Mouse (Mus musculus) MEL (cell line): ENCODE measurements around the gene Ddo. TPM values are rescaled to one million over a fixed set of nuclear protein-coding genes. Genes with fewer than 3 reads are reported as not detected.

Experiments used
- DNase-seq: peaks from one replicate; pipeline ENCODE4 v3.0.0; 2011; ENCODE audit warnings: low read depth, low spot score
- H3K27ac ChIP-seq: 2 replicates; pipeline ENCODE4 v1.5.1; 2012; ENCODE audit warnings: low read depth, mild to moderate bottlenecking, control low read depth, low read length, moderate library complexity; ENCODE audit not compliant: control insufficient read depth
- H3K27me3 ChIP-seq, 2 experiments: fragments of 150-350 bp in 1 of 2; sonication (generic) in 1 of 2; 2 replicates each; pipeline ENCODE4 v1.6.1; 2012; ENCODE audit warnings: low read length in 2 of 2, mild to moderate bottlenecking in 2 of 2, improper control_type of control experiment in 1 of 2, moderate library complexity in 1 of 2; ENCODE audit not compliant: insufficient read depth in 2 of 2, control insufficient read depth in 1 of 2
- H3K36me3 ChIP-seq, 2 experiments: 2 replicates each; pipeline ENCODE4 v1.6.1; 2012 to 2014; ENCODE audit warnings: low read length in 2 of 2, improper control_type of control experiment in 1 of 2, inconsistent platforms in 1 of 2, mild to moderate bottlenecking in 1 of 2; ENCODE audit not compliant: insufficient read depth in 2 of 2, control insufficient read depth in 1 of 2
- H3K4me1 ChIP-seq, 2 experiments: fragments of 150-350 bp in 1 of 2; sonication (generic) in 1 of 2; 2 replicates each; pipeline ENCODE4 v1.6.1; 2012; ENCODE audit warnings: low read length in 2 of 2, improper control_type of control experiment in 1 of 2, mild to moderate bottlenecking in 1 of 2; ENCODE audit not compliant: insufficient read depth in 2 of 2, control insufficient read depth in 1 of 2
- H3K4me3 ChIP-seq, 2 experiments: fragments of 150-350 bp in 1 of 2; sonication (generic) in 1 of 2; 2 replicates each; pipeline ENCODE4 v1.5.1; 2012; ENCODE audit warnings: low read depth in 2 of 2, low read length in 2 of 2, mild to moderate bottlenecking in 2 of 2, moderate library complexity in 2 of 2, control low read depth in 1 of 2, improper control_type of control experiment in 1 of 2; ENCODE audit not compliant: control insufficient read depth in 1 of 2, insufficient read depth in 1 of 2
- H3K79me2 ChIP-seq: 2 replicates; pipeline ENCODE4 v1.6.1; 2012; ENCODE audit warnings: mild to moderate bottlenecking, low read length, moderate library complexity; ENCODE audit not compliant: control insufficient read depth, poor library complexity, insufficient read depth
- H3K9ac ChIP-seq: 2 replicates; pipeline ENCODE4 v1.6.1; 2012; ENCODE audit warnings: low read depth, mild to moderate bottlenecking, control low read depth, low read length, moderate library complexity; ENCODE audit not compliant: control insufficient read depth, poor library complexity, severe bottlenecking
- H3K9me3 ChIP-seq: fragments of 150-350 bp; sonication (generic); replicated peaks from 2 replicates; pipeline ENCODE4 v1.6.1; 2012; ENCODE audit warnings: mild to moderate bottlenecking, low read length, improper control_type of control experiment, moderate library complexity; ENCODE audit not compliant: insufficient read depth
- BHLHE40 ChIP-seq: IDR thresholded peaks from 2 replicates; pipeline ENCODE4 v1.6.1; 2012; ENCODE audit warnings: low read depth, mild to moderate bottlenecking, inconsistent platforms, low read length, improper control_type of control experiment, borderline replicate concordance
- CHD1 ChIP-seq: IDR thresholded peaks from 2 replicates; pipeline ENCODE4 v1.6.1; 2012; ENCODE audit warnings: low read depth, mild to moderate bottlenecking, inconsistent platforms, low read length, improper control_type of control experiment
- E2F4 ChIP-seq: IDR thresholded peaks from 2 replicates; pipeline ENCODE4 v1.6.1; 2011; ENCODE audit warnings: low read depth, low read length, improper control_type of control experiment, borderline replicate concordance
- ELF1 ChIP-seq: IDR thresholded peaks from 2 replicates; pipeline ENCODE4 v1.6.1; 2014; ENCODE audit warnings: low read depth, mild to moderate bottlenecking, inconsistent platforms, low read length, improper control_type of control experiment, moderate library complexity
- ETS1 ChIP-seq: IDR thresholded peaks from 2 replicates; pipeline ENCODE4 v1.6.1; 2012; ENCODE audit warnings: low read depth, mild to moderate bottlenecking, inconsistent platforms, low read length, improper control_type of control experiment, moderate library complexity
- GABPA ChIP-seq: IDR thresholded peaks from 2 replicates; pipeline ENCODE4 v1.6.1; 2012; ENCODE audit warnings: low read depth, mild to moderate bottlenecking, inconsistent platforms, low read length, improper control_type of control experiment, moderate library complexity
- MAFK ChIP-seq: IDR thresholded peaks from 2 replicates; pipeline ENCODE4 v1.6.1; 2011; ENCODE audit warnings: low read depth, mild to moderate bottlenecking, low read length, improper control_type of control experiment, borderline replicate concordance
- MEF2A ChIP-seq: IDR thresholded peaks from 2 replicates; pipeline ENCODE4 v1.6.1; 2014; ENCODE audit warnings: low read depth, mild to moderate bottlenecking, inconsistent platforms, low read length, improper control_type of control experiment; ENCODE audit not compliant: poor library complexity, insufficient replicate concordance, severe bottlenecking; ENCODE audit errors: extremely low read depth
- MXI1 ChIP-seq: IDR thresholded peaks from 2 replicates; pipeline ENCODE4 v1.6.1; 2011; ENCODE audit warnings: mild to moderate bottlenecking, low read depth, low read length, improper control_type of control experiment
- POLR2A ChIP-seq, 2 experiments: IDR thresholded peaks; 2 replicates each; pipeline ENCODE4 v1.6.1; 2011 to 2012; ENCODE audit warnings: low read length in 2 of 2, mild to moderate bottlenecking in 2 of 2, control low read depth in 1 of 2, improper control_type of control experiment in 1 of 2, low read depth in 1 of 2, moderate library complexity in 1 of 2; ENCODE audit not compliant: control insufficient read depth in 1 of 2, insufficient read depth in 1 of 2, poor library complexity in 1 of 2
- POLR2AphosphoS2 ChIP-seq: IDR thresholded peaks from 2 replicates; pipeline ENCODE4 v1.6.1; 2011; ENCODE audit warnings: low read length, improper control_type of control experiment
- SIN3A ChIP-seq: IDR thresholded peaks from 2 replicates; pipeline ENCODE4 v1.6.1; 2012; ENCODE audit warnings: low read length, improper control_type of control experiment, inconsistent platforms
- TCF12 ChIP-seq: IDR thresholded peaks from 2 replicates; pipeline ENCODE4 v1.6.1; 2014; ENCODE audit warnings: low read depth, mild to moderate bottlenecking, inconsistent platforms, low read length, improper control_type of control experiment, moderate library complexity
- UBTF ChIP-seq: IDR thresholded peaks from 2 replicates; pipeline ENCODE4 v1.6.1; 2012; ENCODE audit warnings: low read depth, mild to moderate bottlenecking, inconsistent platforms, low read length, improper control_type of control experiment, moderate library complexity, borderline replicate concordance; ENCODE audit not compliant: insufficient read depth
- USF2 ChIP-seq, 2 experiments: IDR thresholded peaks; 2 replicates each; pipeline ENCODE4 v1.6.1; 2011 to 2012; ENCODE audit warnings: improper control_type of control experiment in 2 of 2, low read length in 2 of 2, borderline replicate concordance in 1 of 2, inconsistent platforms in 1 of 2, low read depth in 1 of 2, mild to moderate bottlenecking in 1 of 2; ENCODE audit not compliant: insufficient read depth in 1 of 2
- ZMIZ1 ChIP-seq: IDR thresholded peaks from 2 replicates; pipeline ENCODE4 v1.6.1; 2012; ENCODE audit warnings: low read depth, mild to moderate bottlenecking, inconsistent platforms, low read length, improper control_type of control experiment, moderate library complexity
- polyA plus RNA-seq, 2 experiments: library from polyadenylated mRNA; stranded (reverse) in 1 of 2; unstranded in 1 of 2; fragments of >175 nt in 1 of 2; fragments of >200 nt in 1 of 2; gene quantifications; 2 replicates each; pipeline versions ENCODE4 v1.2.1 to v1.2.4; 2012; ENCODE audit warnings: low replicate concordance in 2 of 2, low read depth in 1 of 2; ENCODE audit not compliant: insufficient read length in 2 of 2, insufficient read depth in 1 of 2, missing spikeins in 1 of 2
- total RNA-seq: library from RNA; depleted of rRNA; stranded (reverse); fragments of 300-350 nt; gene quantifications from 2 replicates; pipeline ENCODE4 v1.2.3, GENCODE M21; 2012

The Ddo gene
- total and polyA plus RNA-seq, 3 experiments = 0.04 TPM; not detected in 2

GRCm38 (mm10) chr10:40713829-40714228 is 84.0 kb downstream of the Ddo start:
- DNase-seq = no peak
- Histone ChIP-seq H3K27me3 (peaks cover 0 to 1% of the 10 kb centered on the region in 2 experiments; a peak in 2 of 4 replicates), H3K4me1 (no peaks in the 10 kb centered on the region), H3K9ac (no peak overlapping the region)
- no peak for TF ChIP-seq TCF12
- no peak for TF ChIP-seq BHLHE40
- TF ChIP-seq MXI1 = no peak
- no peak for TF ChIP-seq POLR2A (IDR thresholded peaks at IDR 0.05; ENCODE audit: control insufficient read depth in 1 of 2, insufficient read depth in 1 of 2, low read depth in 1 of 2, low read length in 2 of 2, poor library complexity in 1 of 2)
- no peak for TF ChIP-seq POLR2AphosphoS2
- no peak for TF ChIP-seq ETS1
- TF ChIP-seq MAFK = no peak
- no peak for TF ChIP-seq CHD1
- no peak for TF ChIP-seq ZMIZ1
- TF ChIP-seq, all 39 proteins: peak for 0
- Histone ChIP-seq H3K36me3 (no peaks in the 10 kb centered on the region), H3K9me3 (no peaks in the 10 kb centered on the region), H3K27ac (no peak overlapping the region), H3K79me2 (no peaks in the 10 kb centered on the region), H3K4me3 (no peak overlapping the region)

GRCm38 (mm10) chr10:40715151-40715550 is 85.3 kb downstream of the Ddo start:
- H3K27me3 ChIP-seq = peaks cover 0 to 1% of the 10 kb centered on the region in 2 experiments; a peak in 2 of 4 replicates
- TF ChIP-seq UBTF (no peak), GABPA (no peak), USF2 (IDR thresholded peaks at IDR 0.05; ENCODE audit: borderline replicate concordance in 1 of 2, insufficient read depth in 1 of 2, low read depth in 1 of 2, low read length in 2 of 2) (no peak), MEF2A (no peak), ELF1 (no peak), ZMIZ1 (no peak), E2F4 (no peak), SIN3A (no peak)
- TF ChIP-seq, all 39 proteins: peak for 0
- H3K27ac ChIP-seq = no peak overlapping the region
- no peaks in the 10 kb centered on the region for H3K4me1 ChIP-seq
- H3K79me2 ChIP-seq = no peaks in the 10 kb centered on the region
- no peaks in the 10 kb centered on the region for H3K9me3 ChIP-seq
- H3K4me3 ChIP-seq = no peak overlapping the region
- DNase-seq = no peak
- H3K36me3 ChIP-seq = no peaks in the 10 kb centered on the region
- H3K9ac ChIP-seq = no peak overlapping the region
